In genomic region chr3:147325522-147325921, GRCm38 (mm10) we compare ENCODE assay signal across 19 mouse cellular contexts.
A peak's percentile ranks its signal among the peaks of the same experiment; 100 is the strongest.
DNase-seq lines count a peak whose midpoint lies in the region; ATAC-seq lines count a peak whose summit lies in the region.
"Had no signal": no experiment of that assay in that cellular context is flagged by ENCODE, and none has a peak within 500 bp of the region (broad histone marks: within the 10 kb centered on the region; RNA-seq: fewer than 3 reads in every experiment).

No protein-coding gene starts in this region.

- no peak overlapping the region for H3K27ac ChIP-seq in midbrain, embryonic 11.5 days (ENCODE audit: low read depth, low read length)
- no peak overlapping the region for H3K27ac ChIP-seq in midbrain, embryonic 16.5 days (ENCODE audit: low read length)

- no peak overlapping the region for H3K9ac ChIP-seq in midbrain, embryonic 11.5 days (ENCODE audit: low read length)
- H3K9ac ChIP-seq in midbrain, embryonic 16.5 days (ENCODE audit: low read depth, low read length), result no peak overlapping the region

- 85% methylated on average over 2 of the region's 2 CpGs for WGBS in midbrain, embryonic 11.5 days
- WGBS in midbrain, embryonic 16.5 days, result 92% methylated on average over 2 of the region's 2 CpGs

- no peaks in the 10 kb centered on the region for H3K36me3 ChIP-seq in midbrain, embryonic 11.5 days (ENCODE audit: control insufficient read depth, insufficient read depth, low read length)
- H3K36me3 ChIP-seq in midbrain, embryonic 16.5 days (ENCODE audit: control insufficient read depth, insufficient read depth, low read length), result no peaks in the 10 kb centered on the region
- H3K36me3 ChIP-seq: G1E had no signal

- no peak for ATAC-seq in midbrain, embryonic 11.5 days (ENCODE audit: low FRiP score)
- ATAC-seq in midbrain, embryonic 16.5 days, result no peak
- ATAC-seq: activated CD4-positive, CD25-positive, alpha-beta regulatory T cell, adult 4 months; CD4-positive, CD25-positive, alpha-beta regulatory T cell, adult 4 months; Patski had no signal

- no peaks in the 10 kb centered on the region for H3K27me3 ChIP-seq in midbrain, embryonic 11.5 days (ENCODE audit: control insufficient read depth, insufficient read depth, low read length)
- no peaks in the 10 kb centered on the region for H3K27me3 ChIP-seq in midbrain, embryonic 16.5 days (ENCODE audit: control insufficient read depth, insufficient read depth, low read depth, low read length)
- H3K27me3 ChIP-seq: CH12.LX, Patski had no signal

- H3K9me3 ChIP-seq in midbrain, embryonic 11.5 days (ENCODE audit: control insufficient read depth, low read length), result no peaks in the 10 kb centered on the region
- no peaks in the 10 kb centered on the region for H3K9me3 ChIP-seq in midbrain, embryonic 16.5 days (replicated peaks; ENCODE audit: control insufficient read depth, low read length, poor library complexity, severe bottlenecking)

- H3K4me2 ChIP-seq in midbrain, embryonic 11.5 days, result no peak overlapping the region
- H3K4me2 ChIP-seq in midbrain, embryonic 16.5 days (ENCODE audit: low read length), result no peak overlapping the region

- no peak overlapping the region for H3K4me3 ChIP-seq in midbrain, embryonic 11.5 days (ENCODE audit: low read depth, low read length)
- no peak overlapping the region for H3K4me3 ChIP-seq in midbrain, embryonic 16.5 days (ENCODE audit: low read depth, low read length)

- intact Hi-C loops in heart, postnatal 14 days (cut with DNase I), result no loop called here

- DNase-seq in heart, adult 11 months, result peak; percentile 81
- DNase-seq in heart, postnatal 14 days, result no peak
- peak; percentile 61 for DNase-seq in midbrain, embryonic 11.5 days (ENCODE audit: low spot score, missing footprints)
- DNase-seq: adrenal gland, adult 2 months; adrenal gland, adult 8-10 months; adrenal gland, postnatal 10 days; adrenal gland, postnatal 14 days; adrenal gland, postnatal 25 days; adrenal gland, postnatal 36 days; B cell, adult 2 months; cerebellum, adult 11 months; cerebellum, adult 11-12 months; cerebellum, adult 18-20 months had no signal

- H3K4me1 ChIP-seq in midbrain, embryonic 11.5 days (ENCODE audit: control insufficient read depth, insufficient read depth, low read length), result no peaks in the 10 kb centered on the region
- H3K4me1 ChIP-seq in midbrain, embryonic 16.5 days (ENCODE audit: control insufficient read depth, insufficient read depth, low read length), result no peaks in the 10 kb centered on the region

Comparison
In these comparisons a context has a peak if more than half of its experiments do, and no peak if none do; other contexts are left out.
1. DNase-seq: peak in heart, adult 11 months (single experiment) and midbrain, embryonic 11.5 days (single experiment); none in heart, postnatal 14 days (0 of 2).